Mouse (Mus musculus): Measurements from ENCODE around the gene Thap12.
A peak's percentile ranks its signal among the peaks of the same experiment; 100 is the strongest.

Gene Thap12

GRCm38 (mm10) chr7:98702283-98703240 is at the start of gene Thap12:
Thap12 (plus strand) TSS chr7:98703103.
- DNase-seq, result peak; percentile 99 to 100

- DNase-seq, result peak; percentile 90 to 92
These were observed 47.0 kb upstream of the Thap12 start for GRCm38 (mm10) chr7:98655681-98656530.

GRCm38 (mm10) chr7:98656531-98657221 is 46.2 kb upstream of the Thap12 start, which contains the start of gene Emsy:
Emsy (minus strand) TSS chr7:98656783.
- peak; percentile 95 to 96 for DNase-seq

GRCm38 (mm10) chr7:98665166-98665565 is 37.7 kb upstream of the Thap12 start:
- no peak for DNase-seq

- DNase-seq, result peak; percentile 61 to 68
These were observed 37.2 kb upstream of the Thap12 start for GRCm38 (mm10) chr7:98665726-98666125.

- DNase-seq, result no peak
These were observed 34.8 kb upstream of the Thap12 start for GRCm38 (mm10) chr7:98667956-98668746.

GRCm38 (mm10) chr7:98670831-98671230 is 32.1 kb upstream of the Thap12 start:
- no peak for DNase-seq

- no peak for DNase-seq
These were observed 31.5 kb upstream of the Thap12 start for GRCm38 (mm10) chr7:98671416-98671815.

- peak; percentile 50 to 60 for DNase-seq
These were observed 30.5 kb upstream of the Thap12 start for GRCm38 (mm10) chr7:98672241-98672955.

- DNase-seq, result no peak
These were observed 28.6 kb upstream of the Thap12 start for GRCm38 (mm10) chr7:98674344-98674743.

- no peak for DNase-seq
These were observed 25.4 kb upstream of the Thap12 start for GRCm38 (mm10) chr7:98677511-98677910.

GRCm38 (mm10) chr7:98678441-98678840 is 24.5 kb upstream of the Thap12 start:
- no peak for DNase-seq

- no peak for DNase-seq
These were observed 22.2 kb upstream of the Thap12 start for GRCm38 (mm10) chr7:98680691-98681090.

- no peak for DNase-seq
These were observed 20.1 kb upstream of the Thap12 start for GRCm38 (mm10) chr7:98682821-98683220.

- DNase-seq, result peak; percentile 50 to 51
These were observed 17.0 kb upstream of the Thap12 start for GRCm38 (mm10) chr7:98685895-98686294.

GRCm38 (mm10) chr7:98690126-98690525 is 12.8 kb upstream of the Thap12 start:
- no peak for DNase-seq

GRCm38 (mm10) chr7:98690831-98691230 is 12.1 kb upstream of the Thap12 start:
- no peak for DNase-seq

GRCm38 (mm10) chr7:98692761-98693546 is 9.9 kb upstream of the Thap12 start:
- DNase-seq, result peak; percentile 44 to 45

GRCm38 (mm10) chr7:98694046-98694445 is 8.9 kb upstream of the Thap12 start:
- no peak for DNase-seq

GRCm38 (mm10) chr7:98697496-98697895 is 5.4 kb upstream of the Thap12 start:
- peak; percentile 59 to 62 for DNase-seq

All from cerebellum, postnatal 10 days (tissue).